Mouse (Mus musculus): ENCODE measurements around the gene Bard1. TPM values are rescaled to one million over a fixed set of nuclear protein-coding genes. Genes with fewer than 3 reads are reported as not detected.
A peak's percentile ranks its signal among the peaks of the same experiment; 100 is the strongest.

The Bard1 gene
- total and polyA plus RNA-seq, 3 experiments: 8.1 to 10.9 TPM; not detected in 1

GRCm38 (mm10) chr1:71045141-71045540 lies 57.8 kb downstream of the Bard1 start (continued):
- no peak for TF ChIP-seq MYB (IDR thresholded peaks at IDR 0.05; ENCODE audit: low read depth, low read length)
- no peak for TF ChIP-seq GABPA (IDR thresholded peaks at IDR 0.05; ENCODE audit: low read depth, low read length)
- peak; percentile 57; the same call in 1 of the 2 replicates for TF ChIP-seq MYC (IDR thresholded peaks at IDR 0.05; ENCODE audit: low read depth, low read length)
- peak; percentile 97 to 98 for TF ChIP-seq EP300 (IDR thresholded peaks at IDR 0.05; ENCODE audit: low read depth in 1 of 2, low read length in 2 of 2)
- TF ChIP-seq ZC3H11A (IDR thresholded peaks at IDR 0.05; ENCODE audit: low read depth, low read length): no peak
- TF ChIP-seq RCOR1 (IDR thresholded peaks at IDR 0.05; ENCODE audit: low read depth, low read length): peak; percentile 99
- TF ChIP-seq JUND (IDR thresholded peaks at IDR 0.05; ENCODE audit: low read depth, low read length): no peak
- no peak for TF ChIP-seq POLR2AphosphoS2 (IDR thresholded peaks at IDR 0.05; ENCODE audit: low read length)
- TF ChIP-seq GATA1 (IDR thresholded peaks at IDR 0.05; ENCODE audit: low read depth, low read length): peak; percentile 98
- TF ChIP-seq CTCF (IDR thresholded peaks at IDR 0.05 in 2 of 3, conservative IDR thresholded peaks at IDR 0.05 in 1 of 3; ENCODE audit: control insufficient read depth in 1 of 3, insufficient read depth in 1 of 3, low read depth in 2 of 3, low read length in 3 of 3, poor library complexity in 1 of 3, severe bottlenecking in 1 of 3): no peak
- TF ChIP-seq KAT2A (conservative IDR thresholded peaks at IDR 0.05; ENCODE audit: low read depth, low read length): no peak

- Histone ChIP-seq H3K9ac (ENCODE audit: control insufficient read depth, low read depth, low read length, poor library complexity, severe bottlenecking) (no peak overlapping the region), H3K27me3 (ENCODE audit: control insufficient read depth in 1 of 2, insufficient read depth in 2 of 2, low read length in 2 of 2) (no peaks in the 10 kb centered on the region), H3K36me3 (ENCODE audit: control insufficient read depth in 1 of 2, insufficient read depth in 2 of 2, low read length in 2 of 2) (peaks cover 12 to 21% of the 10 kb centered on the region in 2 experiments), H3K9me3 (replicated peaks; ENCODE audit: insufficient read depth, low read length) (no peaks in the 10 kb centered on the region), H3K4me3 (ENCODE audit: control insufficient read depth in 1 of 2, insufficient read depth in 1 of 2, low read depth in 2 of 2, low read length in 2 of 2) (no peak overlapping the region), H3K27ac (ENCODE audit: control insufficient read depth, low read depth, low read length) (no peak overlapping the region), H3K4me1 (ENCODE audit: control insufficient read depth in 1 of 2, insufficient read depth in 2 of 2, low read length in 2 of 2) (peaks cover 9 to 13% of the 10 kb centered on the region in 2 experiments), H3K79me2 (ENCODE audit: control insufficient read depth, insufficient read depth, low read length, poor library complexity) (no peaks in the 10 kb centered on the region)
- TF ChIP-seq EP300 (IDR thresholded peaks at IDR 0.05; ENCODE audit: low read depth in 1 of 2, low read length in 2 of 2): no peak
- TF ChIP-seq GABPA (IDR thresholded peaks at IDR 0.05; ENCODE audit: low read depth, low read length): no peak
- TF ChIP-seq SMC3 (IDR thresholded peaks at IDR 0.05; ENCODE audit: low read depth, low read length): no peak
- no peak for TF ChIP-seq MAZ (IDR thresholded peaks at IDR 0.05; ENCODE audit: low read depth, low read length)
- no peak for TF ChIP-seq ZKSCAN1 (IDR thresholded peaks at IDR 0.05; ENCODE audit: low read depth, low read length)
- TF ChIP-seq USF2 (IDR thresholded peaks at IDR 0.05; ENCODE audit: borderline replicate concordance in 1 of 2, insufficient read depth in 1 of 2, low read depth in 1 of 2, low read length in 2 of 2): no peak
- TF ChIP-seq ZNF384 (IDR thresholded peaks at IDR 0.05; ENCODE audit: low read depth, low read length): no peak
- no peak for TF ChIP-seq TAL1 (IDR thresholded peaks at IDR 0.05; ENCODE audit: low read length)
- no peak for TF ChIP-seq ELF1 (IDR thresholded peaks at IDR 0.05; ENCODE audit: low read depth, low read length)
- no peak for TF ChIP-seq RAD21 (IDR thresholded peaks at IDR 0.05; ENCODE audit: low read depth, low read length)
- TF ChIP-seq TCF12 (IDR thresholded peaks at IDR 0.05; ENCODE audit: low read depth, low read length): no peak
- no peak for TF ChIP-seq ZC3H11A (IDR thresholded peaks at IDR 0.05; ENCODE audit: low read depth, low read length)
- TF ChIP-seq CHD1 (IDR thresholded peaks at IDR 0.05; ENCODE audit: low read depth, low read length): no peak
- TF ChIP-seq NRF1 (IDR thresholded peaks at IDR 0.05; ENCODE audit: insufficient read depth, low read depth, low read length, poor library complexity, severe bottlenecking): no peak
- no peak for TF ChIP-seq POLR2AphosphoS2 (IDR thresholded peaks at IDR 0.05; ENCODE audit: low read length)
- TF ChIP-seq HCFC1 (IDR thresholded peaks at IDR 0.05; ENCODE audit: low read depth, low read length): no peak
- no peak for TF ChIP-seq UBTF (IDR thresholded peaks at IDR 0.05; ENCODE audit: borderline replicate concordance, insufficient read depth, low read depth, low read length)
- no peak for TF ChIP-seq POLR2AphosphoS5 (IDR thresholded peaks at IDR 0.05; ENCODE audit: borderline replicate concordance, low read depth, low read length)
- TF ChIP-seq MYC (IDR thresholded peaks at IDR 0.05; ENCODE audit: low read depth, low read length): no peak
- no peak for TF ChIP-seq ETS1 (IDR thresholded peaks at IDR 0.05; ENCODE audit: low read depth, low read length)
- peak; percentile 36 for DNase-seq (ENCODE audit: low read depth, low spot score)
These were observed 59.0 kb downstream of the Bard1 start for GRCm38 (mm10) chr1:71043951-71044350.

Measured in MEL (cell line).